Mouse (Mus musculus) kidney, postnatal 10 days (tissue): Measurements from ENCODE around the gene Eef1akmt3.

ENCODE experiments used
- DNase-seq: peaks from one replicate; pipeline ENCODE4 v3.0.0; 2021; ENCODE audit warnings: mixed read lengths

The Eef1akmt3 gene

DNA sequence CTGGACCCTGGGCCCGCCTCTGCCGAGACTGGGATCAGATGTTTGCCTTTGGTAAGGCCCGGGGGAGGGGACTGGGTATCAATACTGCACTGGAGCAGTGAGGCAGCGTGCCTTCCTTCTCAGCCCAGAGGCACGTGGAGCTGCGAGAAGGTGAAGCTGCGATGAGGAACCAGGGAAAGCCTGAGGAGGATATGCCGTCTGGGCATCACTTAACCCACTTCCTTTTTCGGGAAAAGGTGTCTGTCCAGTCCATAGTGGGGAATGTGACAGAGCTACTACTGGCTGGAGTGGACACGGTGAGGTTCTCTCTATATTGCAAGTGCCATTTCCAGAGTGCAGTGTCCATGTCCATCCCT lies 8.8 kb upstream of the Eef1akmt3 start:
- DNase-seq, result no peak

DNA sequence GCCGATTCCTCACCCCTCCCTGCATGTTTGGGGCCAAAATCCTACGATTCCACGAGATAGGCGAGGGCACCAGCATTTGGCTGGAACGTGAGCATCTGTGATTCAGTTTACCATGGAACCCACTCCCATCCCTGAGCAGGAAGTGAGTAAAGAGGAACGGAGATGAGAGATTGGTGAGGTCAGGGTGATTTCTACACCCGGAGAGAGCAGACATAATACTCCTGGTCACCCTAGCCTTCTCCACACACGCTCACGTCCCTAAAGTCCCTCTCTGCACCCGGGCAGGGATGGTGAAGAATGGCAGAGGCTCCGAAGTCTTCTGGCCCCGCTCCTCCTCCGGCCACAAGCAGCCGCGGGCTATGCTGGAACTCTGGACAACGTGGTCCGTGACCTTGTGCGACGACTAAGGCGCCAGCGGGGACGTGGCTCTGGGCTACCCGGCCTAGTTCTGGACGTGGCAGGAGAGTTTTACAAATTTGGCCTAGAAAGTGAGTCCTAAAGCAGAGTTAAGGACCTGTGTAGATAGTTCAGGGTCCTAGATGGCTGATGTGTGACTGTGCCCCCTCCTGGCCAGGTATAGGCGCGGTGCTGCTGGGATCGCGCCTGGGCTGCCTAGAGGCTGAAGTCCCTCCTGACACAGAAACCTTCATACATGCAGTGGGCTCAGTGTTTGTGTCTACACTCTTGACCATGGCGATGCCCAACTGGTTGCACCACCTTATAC lies 8.2 kb upstream of the Eef1akmt3 start:
- DNase-seq, result peak; percentile 52

DNA sequence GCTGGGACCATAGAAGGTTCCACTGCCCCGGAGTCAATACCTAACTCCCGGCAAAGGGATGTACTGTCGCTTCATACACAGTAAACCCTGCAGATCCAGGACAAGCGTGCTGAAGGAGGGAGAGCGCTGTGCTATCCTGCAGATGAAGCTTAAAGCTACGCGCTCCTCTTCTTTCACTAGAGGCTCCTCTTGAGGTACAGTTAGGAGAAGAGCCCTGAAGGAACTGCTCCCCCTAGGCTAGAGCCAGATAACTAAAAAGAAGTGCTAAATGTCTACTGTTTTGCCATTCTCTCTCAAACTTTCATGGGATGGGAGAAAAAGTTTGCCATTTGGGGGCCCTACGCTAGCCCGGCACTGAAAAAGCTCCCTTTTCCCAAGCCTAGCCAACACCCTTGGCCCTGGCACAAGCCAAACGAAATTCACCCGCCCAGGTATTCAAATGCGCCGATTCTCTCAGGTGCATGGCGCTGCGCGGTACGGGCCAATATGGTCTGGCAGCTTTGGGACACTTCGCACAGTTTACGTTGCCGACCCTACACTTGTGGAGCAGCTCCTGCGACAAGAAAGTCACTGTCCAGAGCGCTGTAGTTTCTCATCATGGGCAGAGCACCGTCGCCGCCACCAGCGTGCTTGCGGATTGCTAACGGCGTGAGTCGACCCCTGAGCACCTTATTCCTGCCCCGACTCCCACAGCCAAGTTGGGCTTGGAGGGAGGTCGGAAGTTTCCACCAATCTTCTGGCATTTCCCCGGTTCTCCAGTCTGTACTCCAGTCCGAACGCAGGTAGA lies 7.5 kb upstream of the Eef1akmt3 start:
- DNase-seq, result no peak

DNA sequence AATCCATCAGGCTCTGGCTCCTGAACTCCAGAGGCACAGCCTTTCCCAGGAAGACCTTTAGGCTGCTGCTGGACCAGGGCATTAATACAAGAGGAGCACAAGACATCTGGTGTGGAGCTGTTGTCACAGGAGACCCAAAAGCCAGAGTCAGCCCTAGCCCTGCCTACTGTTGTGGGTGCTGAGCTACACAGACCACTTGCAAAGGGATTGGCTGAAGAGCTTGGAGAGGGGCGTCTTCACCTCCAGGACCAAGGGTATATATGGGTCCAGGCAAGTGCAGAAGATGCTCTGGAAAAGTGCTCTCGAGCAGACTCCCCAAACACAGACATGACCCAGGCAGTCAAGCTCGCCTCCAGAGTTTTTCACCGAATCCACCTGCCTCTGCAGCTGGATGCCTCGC lies 6.6 kb upstream of the Eef1akmt3 start, which contains the start of gene Cyp27b1:
Cyp27b1 (plus strand) TSS at position 297 of the 400 bp plus-strand sequence.
- DNase-seq, result no peak

DNA sequence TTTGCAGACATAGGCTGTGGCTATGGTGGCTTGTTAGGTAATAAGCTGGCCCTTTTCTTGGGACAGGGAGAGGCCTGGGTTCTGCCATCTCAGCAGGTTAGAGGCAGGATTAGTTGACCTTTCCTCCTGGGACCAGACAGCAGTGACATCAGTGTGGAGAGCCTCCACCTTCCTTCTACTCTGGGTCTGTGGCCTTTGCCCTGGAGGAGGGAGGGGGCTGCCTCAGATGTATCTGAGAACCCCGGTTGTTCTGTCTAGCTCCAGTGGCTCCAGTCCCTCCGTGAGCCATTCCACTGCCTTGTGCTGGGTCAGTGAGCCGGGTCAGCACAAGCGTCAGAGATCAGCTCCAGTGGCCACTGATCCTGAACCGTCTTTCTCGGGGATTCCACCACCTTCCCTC lies 1.9 kb upstream of the Eef1akmt3 start:
- DNase-seq, result peak; percentile 75

DNA sequence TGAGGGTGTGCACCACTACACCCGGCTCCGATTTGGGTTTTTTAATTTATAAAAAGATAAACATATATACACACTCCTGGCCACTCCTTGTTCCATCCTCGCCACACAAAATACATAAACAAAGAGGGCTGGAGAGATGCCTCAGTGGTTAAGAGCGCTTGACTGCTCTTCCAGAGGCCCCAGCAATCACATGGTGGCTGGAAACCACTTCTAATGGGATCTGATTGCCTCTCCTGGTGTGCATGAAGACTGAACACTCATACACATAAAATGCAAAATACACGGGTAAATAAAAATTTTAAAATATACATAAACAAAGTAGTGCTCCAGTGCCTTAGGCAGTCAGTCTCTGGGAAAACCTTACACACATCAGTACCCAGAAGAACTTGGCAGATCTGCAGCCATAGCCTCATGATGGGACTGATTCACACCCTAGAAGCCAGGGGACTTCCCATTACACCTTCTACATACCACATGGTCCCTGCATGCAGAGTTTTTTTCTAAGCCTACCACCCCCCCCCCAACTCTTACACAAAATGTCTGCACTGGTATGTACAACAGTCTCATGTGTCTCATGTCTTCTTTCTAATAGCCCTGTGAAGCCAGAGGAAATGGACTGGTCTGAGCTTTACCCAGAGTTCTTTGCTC lies 1.3 kb upstream of the Eef1akmt3 start:
- no peak for DNase-seq

GRCm38 (mm10) chr10:127041774-127042338 lies 543 bp upstream of the Eef1akmt3 start:
- DNase-seq, result peak; percentile 94

- DNase-seq, result peak; percentile 45
These were observed 621 bp downstream of the Eef1akmt3 start for GRCm38 (mm10) chr10:127040569-127041214.

- DNase-seq, result no peak
These were observed 3.7 kb downstream of the Eef1akmt3 start for GRCm38 (mm10) chr10:127037641-127038040.

- peak; percentile 65 for DNase-seq
These were observed 5.0 kb downstream of the Eef1akmt3 start for GRCm38 (mm10) chr10:127036273-127036672.

DNA sequence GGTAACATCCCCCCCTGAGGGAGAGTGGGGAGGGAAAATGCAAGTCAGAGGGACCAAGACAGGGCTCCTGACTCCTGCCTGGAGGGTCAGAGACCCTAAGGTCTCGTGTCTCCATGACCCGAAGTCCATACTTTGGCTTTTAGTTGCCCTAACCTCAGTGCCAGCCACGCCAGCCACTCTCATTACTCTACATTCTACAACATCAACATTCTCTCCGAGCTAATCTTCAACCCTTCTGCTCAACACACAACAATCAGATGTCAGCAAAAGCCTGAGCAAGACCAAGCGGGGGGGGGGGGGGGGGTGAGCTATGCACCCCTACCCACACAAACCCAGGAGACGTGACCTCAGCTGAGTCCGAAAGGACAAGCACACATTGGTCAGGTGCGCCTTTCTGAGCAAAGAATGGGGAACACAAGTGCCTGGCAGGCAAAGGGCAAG lies 8.0 kb downstream of the Eef1akmt3 start:
- peak; percentile 54 for DNase-seq

DNA sequence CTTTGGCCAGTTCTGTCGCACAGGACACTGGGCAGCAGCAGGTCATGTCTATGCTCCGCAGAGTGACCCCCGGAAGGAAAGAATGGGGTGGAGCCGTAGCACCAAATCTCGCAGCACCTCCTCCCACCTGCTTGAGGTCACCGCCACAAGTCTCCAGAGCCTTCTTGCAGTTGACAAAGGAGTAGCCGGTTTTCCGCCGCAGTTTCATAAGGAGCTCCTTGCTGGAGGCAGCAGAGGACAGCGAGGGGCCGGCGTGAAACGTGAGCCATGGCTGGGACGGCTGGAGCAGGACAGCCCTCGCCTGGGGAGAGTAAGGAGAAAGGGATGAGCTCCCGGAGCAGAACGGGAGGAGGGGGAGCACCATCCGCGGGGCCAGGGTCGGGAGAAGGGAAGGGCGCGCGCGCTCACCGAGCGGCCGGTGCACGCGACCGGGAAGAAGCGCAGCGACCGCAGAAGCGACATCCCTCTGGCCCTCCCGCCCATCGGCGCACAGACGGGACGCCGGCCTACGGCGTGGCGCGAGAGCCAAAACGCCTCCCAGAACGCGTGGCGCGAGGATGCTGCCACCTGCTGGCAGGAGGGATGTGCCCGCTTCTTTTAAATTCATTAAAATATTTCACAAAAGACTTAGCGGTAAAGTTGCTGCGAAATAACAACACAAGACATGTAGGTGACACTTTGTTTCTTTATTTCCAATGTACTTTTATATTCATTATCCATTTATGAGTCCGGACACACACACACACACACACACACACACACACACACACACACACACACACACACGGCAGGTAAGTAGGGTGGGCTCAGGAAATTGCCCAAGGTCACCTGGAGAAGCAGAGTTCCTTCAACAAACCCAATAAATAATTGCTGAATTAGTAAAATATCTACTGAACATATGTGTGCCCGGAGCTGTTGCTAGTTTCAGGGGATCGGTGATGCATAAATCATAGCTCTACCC lies 10.7 kb downstream of the Eef1akmt3 start, which contains the start of gene Tsfm:
Tsfm (minus strand) TSS at position 505 of the 961 bp plus-strand sequence.
- DNase-seq, result peak; percentile 97

DNA sequence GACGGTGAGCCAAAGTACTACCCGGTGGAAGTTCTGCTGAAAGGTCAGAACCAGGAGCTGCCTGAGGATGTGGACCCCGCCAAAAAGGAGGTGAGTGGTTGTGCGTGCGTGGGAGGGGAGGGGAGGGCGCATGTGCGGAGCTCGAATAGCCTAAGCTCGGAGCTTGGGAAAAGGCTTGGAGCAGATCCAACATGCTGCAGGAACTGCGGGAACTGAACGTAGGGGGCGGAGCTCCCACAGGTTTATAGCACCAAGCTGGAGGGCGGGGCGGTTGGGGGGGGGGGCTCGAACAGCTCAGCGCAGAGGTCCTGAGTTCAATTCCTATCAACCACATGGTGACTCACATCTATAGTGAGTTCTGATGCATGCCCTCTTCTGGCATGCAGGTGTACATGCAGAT lies 22.9 kb downstream of the Eef1akmt3 start:
- no peak for DNase-seq

- no peak for DNase-seq
These were observed 24.2 kb downstream of the Eef1akmt3 start for GRCm38 (mm10) chr10:127017071-127017470.

- peak; percentile 66 for DNase-seq
These were observed 24.8 kb downstream of the Eef1akmt3 start for GRCm38 (mm10) chr10:127016488-127016887.

DNA sequence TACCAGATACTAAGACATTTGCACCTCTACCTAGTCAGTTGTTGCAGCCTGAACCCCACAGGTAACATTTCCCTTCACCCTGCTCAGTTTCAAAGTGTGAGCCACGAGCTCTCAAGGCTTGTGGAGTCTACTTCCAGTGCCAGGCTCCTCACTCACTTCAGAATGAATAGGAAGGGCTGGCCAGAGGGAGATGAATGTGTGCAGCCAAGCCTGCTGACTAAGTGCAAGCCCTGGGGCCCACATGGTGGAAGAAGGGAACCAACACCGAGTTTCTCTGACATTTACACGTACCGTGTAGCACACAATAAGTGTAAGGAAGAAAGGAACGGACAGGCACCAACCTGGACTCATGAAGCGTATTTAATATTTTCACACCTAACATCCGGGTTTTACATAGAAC lies 37.5 kb downstream of the Eef1akmt3 start:
- DNase-seq, result no peak

- no peak for DNase-seq
These were observed 38.0 kb downstream of the Eef1akmt3 start for GRCm38 (mm10) chr10:127003334-127003733.

DNA sequence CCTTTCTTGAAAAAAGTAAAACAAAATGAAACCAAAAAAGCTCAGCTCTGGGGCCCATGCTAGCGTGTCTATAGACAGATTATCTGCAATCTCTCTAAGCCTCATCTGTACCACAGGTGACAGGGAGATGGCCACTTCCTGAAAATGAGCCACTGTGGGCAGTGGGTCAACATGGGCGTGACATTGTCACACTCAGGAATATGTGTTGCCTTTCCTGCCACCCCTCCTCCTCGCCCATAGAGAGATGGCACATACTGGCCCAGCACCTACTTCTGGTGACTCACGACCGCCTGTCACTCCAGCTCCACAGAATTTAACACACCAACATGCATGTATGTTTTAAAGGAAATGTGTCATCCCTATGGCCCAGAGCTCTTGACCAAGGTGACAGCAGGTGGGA lies 38.5 kb downstream of the Eef1akmt3 start:
- no peak for DNase-seq

DNA sequence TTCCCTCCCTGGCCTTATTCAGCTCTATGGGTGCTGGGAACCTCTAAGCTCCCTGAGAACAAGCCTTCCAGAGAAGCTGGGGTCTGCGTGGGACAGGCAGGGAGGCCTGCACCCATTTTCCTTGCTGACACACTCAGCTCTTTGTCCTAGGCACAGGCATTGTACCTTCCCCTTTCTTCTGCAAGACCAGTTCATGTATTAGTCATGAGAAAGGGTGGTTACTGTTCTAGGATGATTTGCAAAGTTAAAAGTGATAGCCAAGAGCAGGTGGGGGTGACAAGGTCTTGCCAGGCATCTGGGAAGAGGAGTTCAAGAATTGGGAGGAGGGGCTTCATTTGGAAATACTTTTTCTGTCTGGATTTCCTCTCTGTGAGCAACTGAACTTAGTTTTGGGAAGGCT lies 39.3 kb downstream of the Eef1akmt3 start:
- DNase-seq, result no peak

GRCm38 (mm10) chr10:127001297-127001696 lies 40.0 kb downstream of the Eef1akmt3 start:
- DNase-seq, result no peak

DNA sequence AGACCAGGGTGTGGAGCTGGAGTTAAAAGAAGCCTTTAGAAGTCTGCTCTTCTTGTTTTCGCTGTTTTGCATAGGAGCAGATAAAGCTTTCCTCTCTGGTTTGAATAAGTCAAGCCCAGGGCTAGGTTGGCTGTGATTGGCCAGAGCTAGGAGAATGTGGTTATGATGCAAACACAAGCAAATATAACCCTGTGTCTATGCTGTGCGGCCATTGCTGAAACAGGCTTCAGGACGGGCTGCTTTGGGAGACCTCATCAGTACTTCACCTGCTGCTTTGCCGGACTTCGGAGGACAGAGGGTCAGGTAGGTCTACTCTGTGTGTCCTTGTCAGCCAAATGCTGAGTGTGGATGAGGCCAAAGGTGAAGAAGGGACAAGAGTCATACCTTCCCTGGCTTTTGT lies 40.8 kb downstream of the Eef1akmt3 start, which contains the start of gene Avil:
Avil (plus strand) TSS at position 181 of the 400 bp plus-strand sequence.
- no peak for DNase-seq
